Mouse (Mus musculus) MEL (cell line): ENCODE measurements around the gene Phxr2.

Experiments used
- CHD2 ChIP-seq: IDR thresholded peaks from 2 replicates; pipeline ENCODE4 v1.6.1; 2011; ENCODE audit warnings: low read length, improper control_type of control experiment
- CTCF ChIP-seq, 3 experiments: IDR thresholded peaks in 2 of 3; conservative IDR thresholded peaks in 1 of 3; 2 replicates each; pipeline ENCODE4 v1.5.1; 2011 to 2012; ENCODE audit warnings: low read length in 3 of 3, low read depth in 2 of 3, mild to moderate bottlenecking in 2 of 3, improper control_type of control experiment in 1 of 3, inconsistent platforms in 1 of 3, mixed read lengths in 1 of 3, moderate library complexity in 1 of 3; ENCODE audit not compliant: control insufficient read depth in 1 of 3, insufficient read depth in 1 of 3, poor library complexity in 1 of 3, severe bottlenecking in 1 of 3
- EP300 ChIP-seq, 2 experiments: IDR thresholded peaks; 2 replicates each; pipeline ENCODE4 v1.6.1; 2011; ENCODE audit warnings: improper control_type of control experiment in 2 of 2, low read length in 2 of 2, low read depth in 1 of 2, mild to moderate bottlenecking in 1 of 2
- TAL1 ChIP-seq: IDR thresholded peaks from 2 replicates; pipeline ENCODE4 v1.6.1; 2012; ENCODE audit warnings: mild to moderate bottlenecking, inconsistent platforms, low read length, moderate library complexity, mixed read lengths

DNA sequence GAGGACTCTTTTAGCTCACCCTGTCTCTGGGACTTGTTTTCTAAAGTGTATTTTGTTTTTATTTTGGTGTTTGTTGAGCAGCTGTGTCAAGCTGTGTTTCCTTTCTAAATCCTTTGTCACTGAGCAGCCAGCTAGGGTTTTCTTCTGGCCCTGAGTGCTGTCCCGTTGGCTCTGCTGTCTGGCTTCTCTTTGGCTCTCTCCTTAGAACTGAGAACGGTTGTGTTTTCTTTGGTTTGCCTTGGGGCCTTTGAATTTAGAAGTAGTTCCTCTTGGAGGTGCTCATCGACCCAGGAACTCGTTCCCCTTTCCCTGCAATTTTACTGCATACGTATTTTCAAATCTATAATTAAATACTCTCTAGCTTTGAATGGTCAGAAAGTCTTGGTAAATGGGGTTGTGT, 36.9 kb upstream of the Phxr2 start:
- TF ChIP-seq EP300 (IDR thresholded peaks at IDR 0.05; ENCODE audit: low read depth in 1 of 2, low read length in 2 of 2) (no peak), CHD2 (no peak), TAL1 (no peak), CTCF (IDR thresholded peaks at IDR 0.05 in 2 of 3, conservative IDR thresholded peaks at IDR 0.05 in 1 of 3; ENCODE audit: control insufficient read depth in 1 of 3, insufficient read depth in 1 of 3, low read depth in 2 of 3, low read length in 3 of 3, poor library complexity in 1 of 3, severe bottlenecking in 1 of 3) (no peak)
